Mouse (Mus musculus) forebrain, embryonic 12.5 days (tissue): ENCODE measurements around the gene Cenpq. TPM values are rescaled to one million over a fixed set of nuclear protein-coding genes. Genes with fewer than 3 reads are reported as not detected.

Experiments
- ATAC-seq: fragments of 200-750 bp; cut with Nextera tagmentation; 2 replicates; pipeline ENCODE4 v1.8.0; 2017; ENCODE audit warnings: moderate TSS enrichment; ENCODE audit not compliant: low FRiP score
- H3K27ac ChIP-seq: fragments of 300-500 bp; sonication (generic); 2 replicates; pipeline ENCODE4 v1.5.1; 2016; ENCODE audit warnings: mild to moderate bottlenecking
- H3K27me3 ChIP-seq: fragments of 300-500 bp; sonication (generic); 2 replicates; pipeline ENCODE4 v1.6.1; 2016; ENCODE audit warnings: mild to moderate bottlenecking
- H3K36me3 ChIP-seq: fragments of 300-500 bp; sonication (generic); replicated peaks from 2 replicates; pipeline ENCODE4 v1.6.1; 2016; ENCODE audit warnings: mild to moderate bottlenecking
- H3K4me1 ChIP-seq: fragments of 300-500 bp; sonication (generic); 2 replicates; pipeline ENCODE4 v1.6.1; 2016
- H3K4me2 ChIP-seq: fragments of 300-500 bp; sonication (generic); 2 replicates; pipeline ENCODE4 v1.6.1; 2016; ENCODE audit warnings: mild to moderate bottlenecking, moderate library complexity
- H3K4me3 ChIP-seq: fragments of 300-500 bp; sonication (generic); replicated peaks from 2 replicates; pipeline ENCODE4 v1.5.1; 2016; ENCODE audit warnings: mild to moderate bottlenecking
- H3K9ac ChIP-seq: fragments of 300-500 bp; sonication (generic); 2 replicates; pipeline ENCODE4 v1.6.1; 2016; ENCODE audit warnings: mild to moderate bottlenecking
- H3K9me3 ChIP-seq: fragments of 300-500 bp; sonication (generic); 2 replicates; pipeline ENCODE4 v1.6.1; 2016
- WGBS: fragments of 180-500 bp; shearing (Covaris S2); methylation state at CpG from one replicate; pipeline ENCODE4 v1.1.7; 2016; 5-methylcytosine and 5-hydroxymethylcytosine counted together
- polyA plus RNA-seq: library from polyadenylated mRNA; unstranded; fragments of >200 nt; fragmentation: Nextera tagmentation; extraction: Ambion mirVana; gene quantifications from 2 replicates; pipeline ENCODE4 v1.2.1, GENCODE M21; 2016

The Cenpq gene
- polyA plus RNA-seq, result 34.6 and 36.2 TPM in 2 replicates

DNA sequence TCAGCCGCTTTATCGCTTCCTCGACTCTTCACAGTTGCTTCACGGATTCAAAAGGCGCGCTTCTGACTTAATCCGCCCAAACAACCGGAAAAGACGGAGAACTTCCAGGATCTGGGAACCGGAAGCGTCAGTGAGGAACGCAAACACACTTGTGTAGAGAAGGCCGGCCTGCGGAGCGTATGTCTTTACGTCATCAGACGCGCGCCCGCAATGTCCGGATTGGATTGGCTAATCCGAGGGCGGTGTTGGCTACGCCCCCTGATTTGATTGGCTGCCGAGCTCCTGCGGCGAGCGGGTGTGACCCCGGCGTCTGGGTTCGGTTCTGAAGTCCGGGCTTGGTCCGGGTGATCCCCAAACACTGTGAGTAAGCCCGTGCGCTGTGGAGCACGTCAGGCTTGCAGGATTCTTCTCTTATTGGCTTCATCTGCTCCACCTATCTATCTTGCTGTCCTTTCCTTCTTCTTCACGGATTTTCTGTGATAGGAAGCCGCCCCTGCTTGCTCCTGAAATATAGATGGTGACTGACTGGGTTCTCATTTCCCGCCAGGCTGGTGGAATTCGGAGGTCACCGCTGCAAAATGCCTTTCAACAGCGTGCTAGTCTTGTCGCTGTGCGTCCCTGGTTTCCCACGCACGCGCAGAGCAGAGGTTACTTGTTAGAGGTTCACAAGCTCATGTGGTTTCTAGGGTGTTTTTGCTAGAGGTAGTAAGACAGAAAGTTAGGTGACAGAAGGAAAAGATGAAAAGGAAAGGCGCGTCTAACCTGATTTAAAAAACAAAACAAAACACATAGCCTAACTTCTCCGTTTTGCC, at the start of gene Cenpq, which contains the start of gene Mut:
TSS of gene Cenpq (minus strand) at position 628 of the 812 bp plus-strand sequence.
TSS of gene Mut (plus strand) at position 266 of the 812 bp plus-strand sequence.
- Histone ChIP-seq H3K36me3 (peaks cover 11% of the 10 kb centered on the region), H3K9me3 (no peaks in the 10 kb centered on the region), H3K4me3 (peak within 1 kb of the TSS; percentile 66), H3K4me1 (peaks cover 6% of the 10 kb centered on the region), H3K4me2 (peak within 1 kb of the TSS; percentile 60), H3K27ac (peak within 1 kb of the TSS; percentile 90), H3K27me3 (no peaks in the 10 kb centered on the region), H3K9ac (peak within 1 kb of the TSS; percentile 65)
- under 1% methylated on average over 50 of the region's 50 CpGs for WGBS
- peak; percentile 100 for ATAC-seq

- 74% methylated on average over 11 of the region's 11 CpGs for WGBS
These were observed 43.1 kb upstream of the Cenpq start for GRCm38 (mm10) chr17:40977914-40978313.

GRCm38 (mm10) chr17:40948518-40948917, 13.7 kb upstream of the Cenpq start:
- Histone ChIP-seq H3K4me1 (no peaks in the 10 kb centered on the region), H3K9ac (no peak overlapping the region), H3K9me3 (no peaks in the 10 kb centered on the region), H3K36me3 (peaks cover 37% of the 10 kb centered on the region), H3K4me2 (no peak overlapping the region), H3K27me3 (no peaks in the 10 kb centered on the region), H3K4me3 (no peak overlapping the region), H3K27ac (no peak overlapping the region)
- 92% methylated on average over 3 of the region's 3 CpGs for WGBS
- ATAC-seq, result no peak

More at GRCm38 (mm10) chr17:40977914-40978313, 43.1 kb upstream of the Cenpq start:
- no peak overlapping the region for H3K4me3 ChIP-seq
- H3K4me1 ChIP-seq, result no peaks in the 10 kb centered on the region
- no peak for ATAC-seq
- H3K27ac ChIP-seq, result no peak overlapping the region
- H3K27me3 ChIP-seq, result no peaks in the 10 kb centered on the region
- H3K36me3 ChIP-seq, result no peaks in the 10 kb centered on the region
- no peak overlapping the region for H3K9ac ChIP-seq
- no peak overlapping the region for H3K4me2 ChIP-seq
- H3K9me3 ChIP-seq, result no peaks in the 10 kb centered on the region

- peak overlapping the region; percentile 66 for H3K4me3 ChIP-seq
- H3K27ac ChIP-seq, result no peak overlapping the region
- ATAC-seq, result peak; percentile 45
- peaks cover 15% of the 10 kb centered on the region for H3K36me3 ChIP-seq
- peak overlapping the region; percentile 60 for H3K4me2 ChIP-seq
- peak overlapping the region; percentile 55 for H3K9ac ChIP-seq
- WGBS, result under 1% methylated on average over 14 of the region's 14 CpGs
- H3K9me3 ChIP-seq, result no peaks in the 10 kb centered on the region
- peaks cover 6% of the 10 kb centered on the region for H3K4me1 ChIP-seq
- no peaks in the 10 kb centered on the region for H3K27me3 ChIP-seq
These were observed 862 bp downstream of the Cenpq start for GRCm38 (mm10) chr17:40933985-40934384.

GRCm38 (mm10) chr17:40915499-40915898, 19.3 kb downstream of the Cenpq start:
- H3K4me3 ChIP-seq, result no peak overlapping the region
- H3K9me3 ChIP-seq, result no peaks in the 10 kb centered on the region
- H3K4me1 ChIP-seq, result no peaks in the 10 kb centered on the region
- H3K27ac ChIP-seq, result no peak overlapping the region
- no peak overlapping the region for H3K9ac ChIP-seq
- no peaks in the 10 kb centered on the region for H3K36me3 ChIP-seq
- no peak for ATAC-seq
- H3K4me2 ChIP-seq, result no peak overlapping the region
- H3K27me3 ChIP-seq, result no peaks in the 10 kb centered on the region
- 87% methylated on average over 2 of the region's 2 CpGs for WGBS

- ATAC-seq, result no peak
- 95% methylated on average over 2 of the region's 2 CpGs for WGBS
- H3K27ac ChIP-seq, result no peak within 1 kb of the TSS
These were observed 20.6 kb downstream of the Cenpq start, which contains the start of gene Glyatl3 for GRCm38 (mm10) chr17:40914250-40914649. Glyatl3 (minus strand) TSS chr17:40914350.

DNA sequence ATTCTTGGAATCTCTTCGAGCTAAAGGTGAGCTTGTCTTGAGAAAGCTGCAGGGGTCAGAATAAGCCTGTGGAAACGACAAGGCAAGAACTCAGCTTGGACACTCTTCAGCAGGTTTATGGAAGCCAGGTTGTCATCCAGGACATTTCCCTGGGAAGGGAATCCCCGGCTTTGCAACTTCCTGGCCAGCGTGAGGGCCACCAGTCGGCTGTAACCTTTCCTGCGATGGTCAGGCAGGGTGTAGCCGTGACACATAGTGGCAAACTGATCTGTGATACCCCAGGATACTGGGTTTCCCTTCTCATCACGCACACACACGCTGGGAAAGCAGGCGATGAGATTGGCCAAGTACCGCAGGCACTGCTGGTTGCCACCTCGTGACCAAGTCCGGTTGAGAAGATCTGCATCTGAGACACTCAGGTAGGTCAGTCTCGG, 30.1 kb downstream of the Cenpq start:
- Histone ChIP-seq H3K9ac (no peak overlapping the region), H3K36me3 (no peaks in the 10 kb centered on the region), H3K4me1 (peaks cover 10% of the 10 kb centered on the region), H3K27ac (no peak overlapping the region), H3K27me3 (no peaks in the 10 kb centered on the region), H3K4me3 (no peak overlapping the region), H3K9me3 (no peaks in the 10 kb centered on the region), H3K4me2 (peak overlapping the region; percentile 26)
- ATAC-seq, result 0 out of 2 replicates have a peak, but pooled peaks have one; percentile 30
- WGBS, result 16% methylated on average over 14 of the region's 14 CpGs

More at GRCm38 (mm10) chr17:40914250-40914649, 20.6 kb downstream of the Cenpq start, which contains the start of gene Glyatl3:
- H3K4me3 ChIP-seq, result no peak within 1 kb of the TSS
- no peaks in the 10 kb centered on the region for H3K9me3 ChIP-seq
- H3K36me3 ChIP-seq, result no peaks in the 10 kb centered on the region
- no peaks in the 10 kb centered on the region for H3K4me1 ChIP-seq
- H3K9ac ChIP-seq, result no peak within 1 kb of the TSS
- no peak within 1 kb of the TSS for H3K4me2 ChIP-seq
- H3K27me3 ChIP-seq, result no peaks in the 10 kb centered on the region

DNA sequence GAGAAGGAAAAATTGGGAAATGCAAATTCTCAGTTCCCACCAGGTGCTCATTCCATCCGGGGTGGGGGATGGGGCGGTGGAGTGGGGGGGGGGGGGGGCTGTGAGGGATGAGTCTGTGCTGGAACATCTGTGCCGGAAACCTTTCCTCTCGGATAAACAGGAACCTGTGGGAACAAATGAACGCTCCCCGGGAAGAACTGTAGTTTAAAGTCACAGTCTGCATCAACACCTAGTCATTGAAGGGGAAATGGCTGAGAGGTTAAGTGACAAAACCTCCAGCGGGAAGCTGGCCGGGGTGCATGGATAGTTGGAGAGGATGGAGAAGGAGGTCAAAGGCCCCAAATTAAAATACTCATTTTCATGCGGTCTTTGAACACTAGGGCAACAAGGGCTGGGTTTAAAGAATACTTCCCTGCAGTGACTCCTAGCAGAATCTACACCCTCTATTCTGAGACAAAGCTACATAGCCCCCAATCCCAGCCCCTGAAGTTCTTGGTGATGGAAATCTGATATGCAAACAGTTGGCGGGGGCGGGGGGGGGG, 30.7 kb downstream of the Cenpq start:
- ATAC-seq, result 0 out of 2 replicates have a peak, but pooled peaks have one; percentile 46
- no peak overlapping the region for H3K4me3 ChIP-seq
- 7% methylated on average over 10 of the region's 11 CpGs for WGBS
- no peaks in the 10 kb centered on the region for H3K9me3 ChIP-seq
- no peak overlapping the region for H3K9ac ChIP-seq
- no peaks in the 10 kb centered on the region for H3K36me3 ChIP-seq
- peak overlapping the region; percentile 26; the same call in 1 of the 2 replicates for H3K4me2 ChIP-seq
- peaks cover 10% of the 10 kb centered on the region for H3K4me1 ChIP-seq
- H3K27ac ChIP-seq, result no peak overlapping the region
- H3K27me3 ChIP-seq, result no peaks in the 10 kb centered on the region

- WGBS, result 79% methylated on average over 4 of the region's 4 CpGs
- Histone ChIP-seq H3K9me3 (no peaks in the 10 kb centered on the region), H3K27ac (no peak overlapping the region), H3K27me3 (no peaks in the 10 kb centered on the region), H3K4me2 (no peak overlapping the region), H3K9ac (no peak overlapping the region), H3K4me1 (peaks cover 10% of the 10 kb centered on the region), H3K36me3 (no peaks in the 10 kb centered on the region), H3K4me3 (no peak overlapping the region)
- ATAC-seq, result no peak
These were observed 31.5 kb downstream of the Cenpq start for GRCm38 (mm10) chr17:40903345-40903744.

DNA sequence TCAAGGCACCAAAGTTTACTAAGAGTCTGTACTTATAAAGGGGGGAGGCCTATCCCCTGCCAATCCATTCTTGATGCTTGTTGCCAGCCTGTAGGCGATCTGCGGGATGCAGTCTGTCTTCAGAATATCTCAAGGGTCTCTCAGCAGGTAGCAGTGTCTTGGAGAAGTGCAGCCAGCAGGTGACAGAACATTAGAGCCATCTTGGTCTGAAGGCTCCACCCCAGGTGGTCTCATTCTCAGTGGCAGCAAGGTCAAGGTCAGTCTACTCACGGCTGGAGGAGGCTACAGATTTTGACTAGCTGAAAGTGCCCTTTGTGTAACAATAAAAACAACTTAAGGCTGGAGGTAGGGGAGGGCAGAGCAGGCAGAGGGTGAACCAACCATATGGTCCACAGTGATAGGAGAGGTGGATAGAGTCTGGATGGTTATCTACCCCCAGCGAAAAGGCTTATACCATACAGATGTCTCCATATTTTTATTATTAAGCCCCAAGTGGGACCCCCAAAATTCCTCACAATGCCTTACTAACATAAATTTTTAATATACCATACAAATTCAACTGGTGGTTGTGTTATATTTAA, 35.0 kb downstream of the Cenpq start:
- no peak overlapping the region for H3K9ac ChIP-seq
- ATAC-seq, result no peak
- H3K9me3 ChIP-seq, result no peaks in the 10 kb centered on the region
- no peak overlapping the region for H3K27ac ChIP-seq
- no peaks in the 10 kb centered on the region for H3K36me3 ChIP-seq
- no peaks in the 10 kb centered on the region for H3K27me3 ChIP-seq
- H3K4me1 ChIP-seq, result peaks cover 9% of the 10 kb centered on the region
- no peak overlapping the region for H3K4me2 ChIP-seq
- 38% methylated on average over 4 of the region's 4 CpGs for WGBS
- H3K4me3 ChIP-seq, result no peak overlapping the region

GRCm38 (mm10) chr17:40896863-40897262, 38.0 kb downstream of the Cenpq start:
- WGBS, result 78% methylated on average over 1 of the region's 1 CpGs
- no peaks in the 10 kb centered on the region for H3K4me1 ChIP-seq
- ATAC-seq, result 0 out of 2 replicates have a peak, but pooled peaks have one; percentile 44
- H3K9me3 ChIP-seq, result no peaks in the 10 kb centered on the region
- H3K36me3 ChIP-seq, result no peaks in the 10 kb centered on the region
- no peak overlapping the region for H3K9ac ChIP-seq
- no peak overlapping the region for H3K4me2 ChIP-seq
- H3K27ac ChIP-seq, result no peak overlapping the region
- no peaks in the 10 kb centered on the region for H3K27me3 ChIP-seq
- no peak overlapping the region for H3K4me3 ChIP-seq

GRCm38 (mm10) chr17:40887849-40888536, 46.9 kb downstream of the Cenpq start:
- no peak for ATAC-seq
- 86% methylated on average over 4 of the region's 4 CpGs for WGBS
- Histone ChIP-seq H3K4me3 (no peak overlapping the region), H3K9ac (no peak overlapping the region), H3K36me3 (no peaks in the 10 kb centered on the region), H3K9me3 (no peaks in the 10 kb centered on the region), H3K27ac (no peak overlapping the region), H3K4me1 (no peaks in the 10 kb centered on the region), H3K4me2 (no peak overlapping the region), H3K27me3 (no peaks in the 10 kb centered on the region)
